Mouse (Mus musculus) ES-E14 (cell line): Measurements from ENCODE around the gene Pgls. TPM values are rescaled to one million over a fixed set of nuclear protein-coding genes. Genes with fewer than 3 reads are reported as not detected.

Source experiments
- DNase-seq: peaks from one replicate; pipeline ENCODE4 v3.0.0-alpha.2; 2013; ENCODE audit warnings: low read depth, low spot score
- H3K27ac ChIP-seq: 2 replicates; pipeline ENCODE4 v1.5.1; 2012; ENCODE audit warnings: low read depth, mild to moderate bottlenecking, low read length, moderate library complexity, mixed read lengths; ENCODE audit not compliant: poor library complexity, insufficient read depth, severe bottlenecking
- H3K36me3 ChIP-seq: 2 replicates; pipeline ENCODE4 v1.6.1; 2012; ENCODE audit warnings: mild to moderate bottlenecking, low read length, moderate library complexity, mixed read lengths; ENCODE audit not compliant: control insufficient read depth, poor library complexity, insufficient read depth, severe bottlenecking
- H3K4me1 ChIP-seq, 2 experiments: fragments of 150-350 bp in 1 of 2; sonication (generic) in 1 of 2; 2 replicates each; pipeline ENCODE4 v1.6.1; 2012; ENCODE audit warnings: low read length in 2 of 2, mild to moderate bottlenecking in 1 of 2, mixed read lengths in 1 of 2; ENCODE audit not compliant: control insufficient read depth in 2 of 2, insufficient read depth in 2 of 2, poor library complexity in 1 of 2
- H3K4me3 ChIP-seq, 2 experiments: fragments of 150-350 bp in 1 of 2; sonication (generic) in 1 of 2; 2 replicates each; pipeline ENCODE4 v1.5.1; 2012; ENCODE audit warnings: low read length in 2 of 2, low read depth in 1 of 2, mild to moderate bottlenecking in 1 of 2, mixed read lengths in 1 of 2; ENCODE audit not compliant: insufficient read depth in 1 of 2, poor library complexity in 1 of 2, severe bottlenecking in 1 of 2
- H3K9ac ChIP-seq: 2 replicates; pipeline ENCODE4 v1.6.1; 2012; ENCODE audit warnings: low read depth, mild to moderate bottlenecking, low read length, mixed read lengths; ENCODE audit not compliant: poor library complexity, insufficient read depth, severe bottlenecking
- H3K9me3 ChIP-seq: fragments of 150-350 bp; sonication (generic); 2 replicates; pipeline ENCODE4 v1.6.1; 2012; ENCODE audit warnings: low read depth, mild to moderate bottlenecking, low read length; ENCODE audit not compliant: control insufficient read depth, insufficient read depth
- CHD2 ChIP-seq: IDR thresholded peaks from 2 replicates; pipeline ENCODE4 v1.6.1; 2014; ENCODE audit warnings: mild to moderate bottlenecking, low read depth, low read length, inconsistent platforms
- HCFC1 ChIP-seq: IDR thresholded peaks from 2 replicates; pipeline ENCODE4 v1.6.1; 2012; ENCODE audit warnings: low read length, inconsistent platforms, borderline replicate concordance; ENCODE audit not compliant: insufficient read depth
- MAFK ChIP-seq: IDR thresholded peaks from 2 replicates; pipeline ENCODE4 v1.6.1; 2014; ENCODE audit warnings: mild to moderate bottlenecking, low read depth, low read length, inconsistent platforms; ENCODE audit not compliant: insufficient read depth
- ZC3H11A ChIP-seq: IDR thresholded peaks from 2 replicates; pipeline ENCODE4 v1.6.1; 2012; ENCODE audit warnings: low read depth, mild to moderate bottlenecking, inconsistent platforms, low read length, borderline replicate concordance
- ZNF384 ChIP-seq: IDR thresholded peaks from 2 replicates; pipeline ENCODE4 v1.6.1; 2012; ENCODE audit warnings: low read depth, low read length, inconsistent platforms
- in situ Hi-C, 2 experiments: fragments of 600-800 bp; cut with MboI; formaldehyde crosslinking; loops; one replicate each; pipeline ENCODE4 v1.15.1; 2025; ENCODE audit warnings: low sequenced_read_pairs in 2 of 2, inconsistent platforms in 1 of 2; ENCODE audit not compliant: unreplicated experiment in 2 of 2
- total RNA-seq: library from RNA; depleted of rRNA; stranded (reverse); fragments of 300-350 nt; gene quantifications from 2 replicates; pipeline ENCODE4 v1.2.3, GENCODE M21; 2012

The Pgls gene
- total RNA-seq, 1 experiment: 95.6 TPM

GRCm38 (mm10) chr8:71588762-71589161, 3.2 kb upstream of the Pgls start:
- no peak for DNase-seq
- no peak for TF ChIP-seq MAFK
- no peak for TF ChIP-seq ZC3H11A
- no peak for TF ChIP-seq CHD2
- no peak for TF ChIP-seq HCFC1
- no peak for TF ChIP-seq ZNF384
- H3K4me3 ChIP-seq: no peak overlapping the region
- peaks cover 0 to 11% of the 10 kb centered on the region in 2 experiments; a peak in 1 of 4 replicates for H3K4me1 ChIP-seq
- H3K27ac ChIP-seq: no peak overlapping the region
- in situ Hi-C loops: no loop called here
- H3K9me3 ChIP-seq: no peaks in the 10 kb centered on the region
- no peak overlapping the region for H3K9ac ChIP-seq
- H3K36me3 ChIP-seq: peaks cover 17% of the 10 kb centered on the region; the same call in 1 of the 2 replicates

- DNase-seq: no peak
- Histone ChIP-seq H3K27ac (no peak overlapping the region), H3K36me3 (peaks cover 6% of the 10 kb centered on the region; the same call in 1 of the 2 replicates), H3K9me3 (no peaks in the 10 kb centered on the region), H3K9ac (0 out of 2 replicates have a peak overlapping the region, but pooled peaks have one; percentile 79), H3K4me1 (peaks cover 0 to 10% of the 10 kb centered on the region in 2 experiments; a peak in 1 of 4 replicates), H3K4me3 (peak overlapping the region in 1 of 2 experiments; percentile 86; a peak in 2 of 4 replicates)
- TF ChIP-seq HCFC1: no peak
- no peak for TF ChIP-seq ZNF384
- no peak for TF ChIP-seq MAFK
- TF ChIP-seq ZC3H11A: no peak
- no peak for TF ChIP-seq CHD2
- in situ Hi-C loops: no loop called here
These were observed 959 bp upstream of the Pgls start for GRCm38 (mm10) chr8:71591017-71591416.

- TF ChIP-seq CHD2: no peak
- no peak for TF ChIP-seq MAFK
- peak overlapping the region; percentile 68 for H3K27ac ChIP-seq
- H3K36me3 ChIP-seq: peaks cover 4% of the 10 kb centered on the region; the same call in 1 of the 2 replicates
- in situ Hi-C loops: no loop called here
- peak overlapping the region; percentile 90 for H3K9ac ChIP-seq
- no peak for DNase-seq
- peak overlapping the region; percentile 82 to 86 for H3K4me3 ChIP-seq
- H3K4me1 ChIP-seq: peaks cover 0 to 10% of the 10 kb centered on the region in 2 experiments; a peak in 1 of 4 replicates
- no peaks in the 10 kb centered on the region for H3K9me3 ChIP-seq
These were observed 596 bp downstream of the Pgls start for GRCm38 (mm10) chr8:71592374-71593170.

DNA sequence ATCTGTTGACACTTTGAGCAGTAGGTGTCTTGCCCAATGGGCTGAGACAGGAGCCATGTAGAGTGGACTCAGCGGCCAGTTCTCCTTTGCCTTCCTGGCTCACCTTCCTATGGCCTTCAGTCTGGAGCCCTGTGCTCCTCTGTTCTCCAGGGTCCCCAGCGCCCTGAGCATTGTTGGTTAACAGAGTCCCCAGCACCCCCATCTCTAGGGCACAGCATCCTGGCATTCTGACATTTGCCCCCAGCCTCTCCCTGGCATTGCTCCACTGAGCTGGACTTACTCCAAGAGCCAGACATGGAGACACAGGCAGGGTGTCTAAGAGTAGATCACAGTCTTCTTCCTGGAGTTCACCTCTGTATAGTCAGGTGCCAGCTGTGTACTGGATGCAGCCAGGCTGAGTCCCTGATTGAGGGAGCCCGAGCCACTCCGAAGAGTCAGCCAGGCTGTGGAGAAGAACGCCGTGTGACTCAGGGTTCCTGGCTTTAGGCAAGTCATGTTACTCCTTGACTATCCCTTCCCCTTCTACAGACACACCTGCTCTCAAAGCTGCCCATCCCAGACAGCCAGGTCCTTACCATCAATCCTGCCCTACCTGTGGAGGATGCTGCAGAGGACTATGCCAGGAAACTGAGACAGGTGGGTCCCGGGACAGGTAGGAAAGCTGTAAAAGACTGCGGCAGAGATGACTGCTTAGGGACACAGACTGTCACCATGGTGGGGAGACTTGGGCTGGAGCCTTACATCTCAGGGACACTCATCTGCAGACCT, 1.8 kb downstream of the Pgls start:
- no peak for TF ChIP-seq ZNF384
- no peak for TF ChIP-seq MAFK
- TF ChIP-seq CHD2: no peak
- TF ChIP-seq ZC3H11A: no peak
- TF ChIP-seq HCFC1: no peak
- H3K4me3 ChIP-seq: no peak overlapping the region
- H3K9ac ChIP-seq: no peak overlapping the region
- H3K36me3 ChIP-seq: peaks cover 4% of the 10 kb centered on the region; the same call in 1 of the 2 replicates
- in situ Hi-C loops: no loop called here
- no peak overlapping the region for H3K27ac ChIP-seq
- no peaks in the 10 kb centered on the region for H3K9me3 ChIP-seq
- peaks cover 0 to 10% of the 10 kb centered on the region in 2 experiments; a peak in 1 of 4 replicates for H3K4me1 ChIP-seq
- no peak for DNase-seq
